In the genomic region with DNA sequence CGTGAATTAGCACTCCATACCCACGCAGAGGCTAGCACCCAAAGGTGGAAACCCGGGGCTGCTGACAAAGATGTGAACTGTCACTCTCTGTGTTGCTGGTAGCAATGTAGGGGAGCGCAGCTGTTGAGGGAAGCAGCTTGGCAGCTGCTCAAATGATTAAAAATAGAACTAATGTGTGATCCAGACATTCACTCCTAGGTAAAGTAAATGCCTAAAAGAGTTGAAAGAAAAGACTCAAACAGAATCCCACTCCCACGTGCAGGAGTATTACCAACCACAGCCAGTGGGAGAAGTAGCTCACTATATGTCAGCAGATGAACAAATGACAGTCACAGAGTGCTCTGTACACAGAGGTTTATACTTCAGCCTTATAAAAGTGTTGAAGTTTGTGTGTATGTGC, we compare ENCODE assay signal across 10 mouse cellular contexts.
DNase-seq lines count a peak whose midpoint lies in the region; ATAC-seq lines count a peak whose summit lies in the region.
"Had no signal": no experiment of that assay in that cellular context is flagged by ENCODE, and none has a peak within 500 bp of the region (broad histone marks: within the 10 kb centered on the region; RNA-seq: fewer than 3 reads in every experiment).

No protein-coding gene starts in this region.

- no peak for ATAC-seq in embryonic facial prominence, embryonic 14.5 days (ENCODE audit: low read depth)
- no peak for ATAC-seq in midbrain, embryonic 11.5 days (ENCODE audit: low FRiP score)
- ATAC-seq in midbrain, embryonic 16.5 days: no peak
- ATAC-seq in liver, embryonic 12.5 days: no peak
- ATAC-seq: liver, postnatal 0 days had no signal

- no peaks in the 10 kb centered on the region for H3K27me3 ChIP-seq in embryonic facial prominence, embryonic 14.5 days (replicated peaks; ENCODE audit: control insufficient read depth, insufficient read depth, low read length)
- no peaks in the 10 kb centered on the region for H3K27me3 ChIP-seq in embryonic facial prominence, embryonic 10.5 days (replicated peaks; ENCODE audit: low read depth, poor library complexity, severe bottlenecking)
- no peaks in the 10 kb centered on the region for H3K27me3 ChIP-seq in midbrain, embryonic 11.5 days (ENCODE audit: control insufficient read depth, insufficient read depth, low read length)
- H3K27me3 ChIP-seq in midbrain, embryonic 16.5 days (ENCODE audit: control insufficient read depth, insufficient read depth, low read depth, low read length): no peaks in the 10 kb centered on the region
- H3K27me3 ChIP-seq in liver, embryonic 12.5 days (replicated peaks): no peaks in the 10 kb centered on the region

- H3K4me3 ChIP-seq in embryonic facial prominence, embryonic 14.5 days (ENCODE audit: low read depth, low read length): no peak overlapping the region
- no peak overlapping the region for H3K4me3 ChIP-seq in embryonic facial prominence, embryonic 10.5 days
- no peak overlapping the region for H3K4me3 ChIP-seq in midbrain, embryonic 11.5 days (ENCODE audit: low read depth, low read length)
- H3K4me3 ChIP-seq in midbrain, embryonic 16.5 days (ENCODE audit: low read depth, low read length): no peak overlapping the region
- H3K4me3 ChIP-seq in liver, embryonic 12.5 days: no peak overlapping the region

- H3K4me1 ChIP-seq in embryonic facial prominence, embryonic 14.5 days (ENCODE audit: control insufficient read depth, insufficient read depth, low read length): no peaks in the 10 kb centered on the region
- H3K4me1 ChIP-seq in embryonic facial prominence, embryonic 10.5 days: no peaks in the 10 kb centered on the region
- no peaks in the 10 kb centered on the region for H3K4me1 ChIP-seq in midbrain, embryonic 11.5 days (ENCODE audit: control insufficient read depth, insufficient read depth, low read length)
- no peaks in the 10 kb centered on the region for H3K4me1 ChIP-seq in midbrain, embryonic 16.5 days (ENCODE audit: control insufficient read depth, insufficient read depth, low read length)
- no peaks in the 10 kb centered on the region for H3K4me1 ChIP-seq in liver, embryonic 12.5 days

- H3K4me2 ChIP-seq in embryonic facial prominence, embryonic 14.5 days (ENCODE audit: low read depth, low read length): no peak overlapping the region
- H3K4me2 ChIP-seq in midbrain, embryonic 11.5 days: no peak overlapping the region
- H3K4me2 ChIP-seq in midbrain, embryonic 16.5 days (ENCODE audit: low read length): no peak overlapping the region
- no peak overlapping the region for H3K4me2 ChIP-seq in liver, embryonic 12.5 days

- H3K9ac ChIP-seq in embryonic facial prominence, embryonic 14.5 days (ENCODE audit: low read depth, low read length): no peak overlapping the region
- H3K9ac ChIP-seq in midbrain, embryonic 11.5 days (ENCODE audit: low read length): no peak overlapping the region
- H3K9ac ChIP-seq in midbrain, embryonic 16.5 days (ENCODE audit: low read depth, low read length): no peak overlapping the region
- H3K9ac ChIP-seq in liver, embryonic 12.5 days: no peak overlapping the region
- H3K9ac ChIP-seq: liver, postnatal 0 days had no signal

- H3K36me3 ChIP-seq in embryonic facial prominence, embryonic 14.5 days (ENCODE audit: control insufficient read depth, insufficient read depth, low read length): no peaks in the 10 kb centered on the region
- no peaks in the 10 kb centered on the region for H3K36me3 ChIP-seq in embryonic facial prominence, embryonic 10.5 days (replicated peaks)
- H3K36me3 ChIP-seq in midbrain, embryonic 11.5 days (ENCODE audit: control insufficient read depth, insufficient read depth, low read length): no peaks in the 10 kb centered on the region
- H3K36me3 ChIP-seq in midbrain, embryonic 16.5 days (ENCODE audit: control insufficient read depth, insufficient read depth, low read length): no peaks in the 10 kb centered on the region
- no peaks in the 10 kb centered on the region for H3K36me3 ChIP-seq in liver, embryonic 12.5 days

- DNase-seq in embryonic facial prominence, embryonic 14.5 days (ENCODE audit: low spot score): peak; percentile 54
- DNase-seq in embryonic facial prominence, embryonic 10.5 days (ENCODE audit: low spot score): no peak
- peak; percentile 44 for DNase-seq in midbrain, embryonic 11.5 days (ENCODE audit: low spot score, missing footprints)
- peak; percentile 34 for DNase-seq in heart, postnatal 4 days
- peak; percentile 39 for DNase-seq in thymus, postnatal 14 days
- no peak for DNase-seq in adrenal gland, adult 18-20 months (ENCODE audit: low spot score in 2 of 2)
- DNase-seq: kidney, adult 2 months; liver, postnatal 0 days had no signal

- no peaks in the 10 kb centered on the region for H3K9me3 ChIP-seq in embryonic facial prominence, embryonic 14.5 days (ENCODE audit: control insufficient read depth, low read length)
- no peaks in the 10 kb centered on the region for H3K9me3 ChIP-seq in embryonic facial prominence, embryonic 10.5 days
- no peaks in the 10 kb centered on the region for H3K9me3 ChIP-seq in midbrain, embryonic 11.5 days (ENCODE audit: control insufficient read depth, low read length)
- no peaks in the 10 kb centered on the region for H3K9me3 ChIP-seq in midbrain, embryonic 16.5 days (replicated peaks; ENCODE audit: control insufficient read depth, low read length, poor library complexity, severe bottlenecking)
- no peaks in the 10 kb centered on the region for H3K9me3 ChIP-seq in liver, embryonic 12.5 days (replicated peaks)

- no peak overlapping the region for H3K27ac ChIP-seq in embryonic facial prominence, embryonic 14.5 days (replicated peaks; ENCODE audit: low read depth, low read length)
- H3K27ac ChIP-seq in embryonic facial prominence, embryonic 10.5 days (replicated peaks): no peak overlapping the region
- H3K27ac ChIP-seq in midbrain, embryonic 11.5 days (ENCODE audit: low read depth, low read length): no peak overlapping the region
- H3K27ac ChIP-seq in midbrain, embryonic 16.5 days (ENCODE audit: low read length): no peak overlapping the region
- no peak overlapping the region for H3K27ac ChIP-seq in liver, embryonic 12.5 days

- 59% methylated on average over 5 of the region's 5 CpGs for WGBS in embryonic facial prominence, embryonic 14.5 days
- WGBS in embryonic facial prominence, embryonic 10.5 days: 85% methylated on average over 5 of the region's 5 CpGs
- WGBS in midbrain, embryonic 11.5 days: 80% methylated on average over 5 of the region's 5 CpGs
- 69% methylated on average over 5 of the region's 5 CpGs for WGBS in midbrain, embryonic 16.5 days
- 64% methylated on average over 5 of the region's 5 CpGs for WGBS in liver, embryonic 12.5 days (ENCODE audit: insufficient replicate concordance)

Comparison
In these comparisons a context has a peak if more than half of its experiments do, and no peak if none do; other contexts are left out.
1. DNase-seq: peak in embryonic facial prominence, embryonic 14.5 days (single experiment), midbrain, embryonic 11.5 days (single experiment), heart, postnatal 4 days (single experiment) and thymus, postnatal 14 days (single experiment); none in embryonic facial prominence, embryonic 10.5 days (single experiment) and adrenal gland, adult 18-20 months (0 of 2).